Mouse (Mus musculus) left cerebral cortex, adult 9 months (tissue): ENCODE data around the gene Sp2.
A peak's percentile ranks its signal among the peaks of the same experiment; 100 is the strongest.

ENCODE experiments used
- DNase-seq, 2 experiments: peaks; one replicate each; pipeline ENCODE4 v3.0.0; 2022; ENCODE audit warnings: low spot score in 2 of 2

The Sp2 gene

DNA sequence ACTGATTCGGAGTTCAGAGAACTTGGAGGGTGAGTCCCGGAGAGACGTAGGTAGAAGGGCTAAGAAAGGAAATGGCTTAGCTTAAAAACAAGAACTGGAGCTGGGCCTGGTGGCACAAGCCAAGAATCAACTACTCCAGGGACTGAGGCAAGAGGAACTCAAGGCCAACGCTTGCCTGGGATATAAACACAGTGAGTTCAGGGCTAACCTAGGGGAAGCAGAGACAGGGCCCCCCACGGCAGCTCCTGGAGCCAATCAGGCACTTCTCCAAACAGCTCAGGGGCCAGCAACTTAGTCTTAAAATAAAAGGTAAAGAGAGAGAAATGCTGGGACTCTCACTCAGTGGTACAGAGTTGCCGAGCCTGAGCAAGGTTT, 44.3 kb downstream of the Sp2 start:
- no peak for DNase-seq

DNA sequence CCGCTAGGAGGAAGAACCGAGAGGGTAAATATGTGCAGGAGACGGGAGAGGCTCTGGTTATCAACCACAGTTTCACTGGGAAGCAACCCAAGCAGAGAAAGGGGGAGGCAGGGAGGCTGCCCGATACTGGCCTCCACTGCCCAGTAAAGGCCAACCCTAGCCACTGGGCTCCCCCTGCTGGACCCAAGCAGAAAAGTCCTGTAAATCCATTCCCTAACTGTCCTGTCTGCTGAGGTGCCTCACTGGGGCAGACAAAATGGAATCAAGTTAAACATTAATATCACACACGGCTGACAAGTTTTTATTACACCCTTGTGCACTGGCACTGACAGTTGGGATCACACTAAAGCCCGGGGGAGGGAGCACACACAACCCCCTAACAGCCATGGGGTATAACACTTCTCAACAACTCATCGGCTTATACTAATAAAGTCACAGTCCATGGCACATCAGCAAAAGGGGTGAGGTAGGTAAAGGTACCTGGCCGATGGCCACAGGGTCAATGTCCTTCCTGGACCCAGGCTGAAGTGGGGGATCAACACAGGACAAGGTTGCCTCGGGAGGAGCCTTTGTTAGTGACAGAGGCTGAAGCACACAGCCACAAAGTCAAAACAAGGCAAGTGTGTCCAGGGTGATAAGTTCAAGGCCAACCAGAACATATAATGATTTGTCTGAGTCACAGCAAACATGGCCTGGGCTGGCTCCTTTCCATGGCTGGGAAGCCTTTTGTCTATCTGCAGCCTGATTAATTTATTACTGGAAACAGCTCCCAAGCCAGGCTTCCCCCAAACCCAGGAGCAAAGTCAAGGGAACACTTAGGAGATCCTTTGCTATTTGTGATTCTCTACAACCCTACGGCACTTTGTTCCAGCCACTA, 45.0 kb downstream of the Sp2 start:
- DNase-seq, result no peak

DNA sequence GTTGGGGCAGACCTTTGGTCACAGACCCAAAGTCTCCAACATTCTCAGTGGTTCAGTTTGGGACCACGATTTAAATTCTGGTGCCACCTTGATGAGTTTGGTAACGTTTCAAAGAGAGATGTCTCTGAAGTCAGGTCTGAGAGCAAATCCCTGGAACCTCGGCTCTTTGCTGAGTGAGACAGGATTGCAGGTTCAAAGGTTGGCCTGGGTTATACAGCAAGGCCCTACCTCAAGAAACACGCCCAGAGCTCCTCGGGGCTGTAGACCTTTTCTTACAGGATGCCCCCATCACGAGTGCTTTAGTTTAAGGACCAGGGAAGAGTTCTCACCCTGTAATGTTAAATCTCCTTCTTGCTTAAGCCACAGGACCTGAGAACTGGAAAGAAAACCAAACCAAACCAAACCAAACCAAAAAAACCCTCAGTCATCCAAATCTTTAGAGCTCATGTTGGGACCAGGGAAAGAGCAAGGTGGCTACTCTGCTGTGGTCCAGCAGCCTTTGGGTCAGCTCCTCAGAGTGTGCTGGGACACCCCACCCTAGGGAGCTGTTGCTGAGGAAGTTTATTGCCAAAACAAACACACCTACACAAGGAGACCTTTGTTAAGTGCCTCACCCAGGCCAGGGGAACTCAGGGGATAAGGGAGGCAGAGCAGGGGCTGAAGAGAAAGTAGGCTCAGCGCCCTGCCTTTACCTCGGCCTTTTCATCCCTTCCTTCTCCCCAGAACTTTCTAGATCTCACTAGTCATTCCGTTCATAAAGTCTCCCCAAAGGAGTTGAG, 46.7 kb downstream of the Sp2 start:
- DNase-seq, result no peak

DNA sequence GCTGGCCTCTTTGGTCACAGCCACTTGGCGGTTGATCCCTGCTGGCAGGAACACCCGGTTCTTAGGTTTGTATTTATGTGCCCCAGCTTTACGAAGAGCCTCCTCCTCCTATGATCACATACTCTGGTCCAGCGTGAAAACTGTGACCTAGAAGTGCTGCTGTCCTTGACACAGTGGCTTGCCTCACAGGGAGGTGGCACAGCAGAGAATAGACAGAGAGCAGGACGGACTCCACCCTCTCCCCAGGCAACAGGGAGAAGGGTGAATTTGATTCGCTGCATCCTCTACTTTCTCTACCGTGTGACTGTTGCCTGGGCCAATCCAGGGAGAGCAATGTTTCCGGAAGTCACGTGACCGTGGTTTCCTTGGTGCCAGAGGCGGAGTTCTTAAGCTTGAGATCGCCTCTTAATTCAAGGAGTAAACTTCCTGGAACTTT, 47.8 kb downstream of the Sp2 start:
- peak in 1 of 2 experiments; percentile 64 for DNase-seq

DNA sequence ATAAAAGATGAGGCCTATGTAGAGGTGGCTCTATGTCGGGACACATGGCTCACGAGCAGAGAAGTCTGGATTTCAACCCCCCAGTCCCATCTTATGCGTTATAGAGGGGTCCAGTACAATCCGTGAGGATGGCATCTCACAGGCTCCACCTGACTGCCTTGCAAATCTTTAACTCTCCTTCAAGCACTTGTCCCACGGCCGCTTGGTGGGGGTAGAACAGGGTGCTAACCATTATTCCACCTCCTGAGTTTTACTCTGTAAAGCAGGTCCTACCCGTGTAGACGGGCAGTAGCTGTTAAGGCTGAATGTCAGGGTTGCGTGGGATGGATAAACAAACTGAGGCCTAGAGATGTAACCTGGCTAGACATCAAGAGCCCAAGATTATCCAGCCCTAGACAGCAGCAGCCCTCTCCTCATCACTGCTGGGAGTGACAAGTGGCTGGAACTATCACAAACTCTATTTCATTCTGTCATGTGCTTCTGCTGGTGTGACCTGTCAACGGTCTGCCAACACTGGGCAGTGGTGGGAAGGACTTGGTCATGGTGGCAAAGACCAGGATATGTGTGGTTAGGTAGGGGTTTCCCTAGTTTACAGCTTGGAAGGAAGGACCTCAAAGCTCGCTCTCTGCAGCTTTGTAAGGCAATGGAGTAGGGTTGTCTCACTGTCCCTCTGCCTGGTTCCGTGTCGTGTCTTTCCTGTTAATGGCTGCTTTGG, 49.0 kb downstream of the Sp2 start:
- DNase-seq, result no peak

GRCm38 (mm10) chr11:96931327-96932062, 51.3 kb downstream of the Sp2 start:
- DNase-seq, result no peak

DNA sequence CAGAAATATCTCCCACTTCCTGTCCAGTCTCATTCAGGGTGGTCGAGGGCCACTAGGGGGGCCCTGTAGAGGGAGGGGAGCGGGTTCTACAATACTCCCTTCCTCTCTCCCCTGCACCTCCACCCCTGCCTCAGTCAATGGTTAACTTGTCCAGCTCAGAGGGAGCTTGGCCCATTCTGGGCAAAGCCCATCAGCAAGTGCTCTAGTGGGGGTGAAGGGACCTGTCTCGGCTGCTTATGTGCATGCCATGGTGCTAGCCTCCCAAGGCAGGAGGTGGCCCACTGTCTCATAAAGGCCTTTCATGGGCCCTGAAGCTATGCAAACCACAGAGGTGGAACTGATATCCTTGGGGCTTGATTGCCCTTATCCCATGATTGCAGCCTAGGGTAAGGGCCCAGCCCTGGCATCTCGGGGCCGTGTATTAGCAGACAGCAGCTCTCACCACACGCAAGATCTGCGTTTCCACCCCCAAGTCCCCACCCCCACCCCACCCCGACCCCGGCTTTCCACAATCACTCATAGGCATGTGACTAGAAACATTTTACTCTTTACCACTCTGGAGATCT, 52.9 kb downstream of the Sp2 start:
- no peak for DNase-seq

- DNase-seq, result no peak
Measured at GRCm38 (mm10) chr11:96929096-96929765, 53.5 kb downstream of the Sp2 start.

- no peak for DNase-seq
Measured at GRCm38 (mm10) chr11:96928691-96929090, 54.1 kb downstream of the Sp2 start.

- DNase-seq, result no peak
Measured at GRCm38 (mm10) chr11:96928088-96928487, 54.7 kb downstream of the Sp2 start, which contains the start of gene Prr15l. TSS of gene Prr15l (plus strand) at chr11:96928104.

DNA sequence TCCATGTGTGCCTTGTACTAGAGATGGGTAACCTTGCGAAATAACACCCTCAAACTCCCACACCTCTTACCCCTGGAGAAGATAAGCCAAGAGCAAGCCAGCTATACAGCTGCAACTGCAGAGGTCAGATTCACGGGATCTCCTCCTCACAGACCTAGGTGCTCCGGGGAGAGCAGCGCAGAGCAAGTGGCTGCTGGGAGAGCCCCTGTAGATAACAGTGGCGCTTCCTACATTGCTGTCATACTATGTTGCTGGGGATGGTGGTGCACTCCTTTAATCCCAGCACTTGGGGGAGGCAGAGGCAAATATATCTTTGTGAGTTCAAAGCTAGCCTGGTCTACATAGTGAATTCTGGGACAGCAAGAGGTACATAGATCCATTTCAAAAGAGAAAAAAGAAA, 56.2 kb downstream of the Sp2 start:
- no peak for DNase-seq

DNA sequence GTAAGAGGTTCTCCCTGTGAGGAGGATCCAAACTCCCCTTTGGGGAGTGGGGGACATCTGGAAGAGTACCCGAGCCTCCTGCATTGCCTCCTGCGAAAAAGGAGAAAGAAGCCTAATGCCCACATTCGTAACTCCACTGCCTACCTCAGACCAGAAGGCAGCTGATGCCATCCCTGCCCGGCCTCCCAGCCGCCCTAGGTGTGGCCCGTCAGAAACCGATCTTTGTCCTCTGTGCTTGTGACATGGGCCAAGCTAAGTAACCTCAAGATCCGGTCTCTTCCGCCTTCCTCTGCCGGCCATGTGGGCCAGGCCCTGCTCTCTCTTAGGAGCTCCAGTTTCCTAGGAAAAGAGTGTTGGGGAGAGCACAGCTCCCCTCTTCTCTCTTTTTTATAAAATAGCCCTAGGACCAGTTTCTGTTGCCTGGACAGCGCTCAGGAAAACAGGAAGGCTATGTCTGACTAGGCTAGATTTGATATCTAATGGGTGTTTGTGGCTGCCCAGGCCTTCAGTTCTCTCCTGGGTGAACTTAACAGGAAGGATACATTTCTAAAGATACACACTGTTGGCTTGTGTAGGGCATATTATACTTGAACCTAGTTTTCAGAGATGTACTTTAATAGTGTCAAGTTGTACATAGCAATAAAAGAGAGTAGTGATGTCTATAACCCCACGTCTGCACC, 57.1 kb downstream of the Sp2 start:
- no peak for DNase-seq

GRCm38 (mm10) chr11:96924861-96925260, 57.9 kb downstream of the Sp2 start:
- DNase-seq, result no peak

DNA sequence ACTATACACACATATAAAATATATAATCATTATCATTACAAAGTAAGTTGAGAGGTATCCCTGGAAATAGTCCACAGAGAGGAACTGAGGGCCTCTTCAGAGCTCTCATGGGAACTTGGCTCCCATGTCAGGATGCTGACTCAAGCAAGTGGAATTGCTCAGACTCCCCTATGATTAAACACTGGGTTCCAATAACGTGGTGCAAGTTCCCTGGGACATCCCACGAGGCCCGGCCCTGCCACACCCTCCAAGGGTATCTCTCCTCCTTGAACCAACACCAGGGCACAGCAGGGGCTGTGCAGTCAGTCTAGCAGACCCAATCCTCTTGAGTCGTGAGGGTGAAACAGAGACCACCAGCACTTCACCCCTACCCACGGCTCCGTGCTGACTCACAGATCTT, 63.8 kb downstream of the Sp2 start:
- no peak for DNase-seq

DNA sequence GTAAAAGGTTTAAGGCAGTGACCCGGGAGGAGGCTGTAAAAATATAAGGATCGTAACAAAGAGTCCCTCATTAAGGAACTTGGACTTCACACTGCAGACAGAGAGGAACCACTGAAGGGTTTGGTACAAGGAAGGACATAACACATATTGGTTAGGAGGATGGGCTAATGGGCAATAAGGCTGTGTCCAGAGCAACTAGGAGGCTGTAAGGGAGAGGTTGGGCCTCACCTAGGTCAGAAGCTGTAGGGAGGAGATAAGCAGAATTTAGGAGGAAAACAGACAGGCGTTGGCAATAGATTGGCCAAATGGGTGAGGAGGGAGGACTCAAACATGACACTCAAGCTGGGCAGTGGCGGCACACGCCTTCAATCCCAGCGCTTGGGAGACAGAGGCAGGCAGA, 65.3 kb downstream of the Sp2 start:
- DNase-seq, result no peak

DNA sequence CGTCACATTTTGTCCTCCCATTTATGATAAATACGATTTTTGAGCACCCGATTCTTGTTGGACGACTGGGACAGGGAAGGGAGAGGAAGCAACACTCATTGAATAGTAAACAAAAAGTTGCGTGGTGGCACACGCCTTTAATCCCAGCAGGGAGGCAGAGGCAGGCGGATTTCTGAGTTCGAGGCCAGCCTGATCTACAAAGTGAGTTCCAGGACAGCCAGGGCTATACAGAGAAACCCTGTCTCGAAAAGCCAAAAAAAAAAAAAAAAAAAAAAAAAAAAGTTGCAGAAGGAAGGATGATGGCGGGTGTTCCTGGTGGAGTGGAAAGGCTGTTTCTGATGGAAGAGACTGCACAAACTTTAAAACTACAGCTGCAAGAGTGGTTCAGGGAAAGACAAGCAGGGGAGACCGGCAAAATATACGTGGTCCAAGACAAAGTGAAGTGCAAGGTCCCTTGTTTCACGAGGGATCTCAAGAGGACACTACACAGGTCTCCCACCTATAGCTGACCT, 65.8 kb downstream of the Sp2 start:
- DNase-seq, result no peak

- DNase-seq, result peak; percentile 96 to 99
Measured at GRCm38 (mm10) chr11:96916044-96916884, 66.5 kb downstream of the Sp2 start, which contains the start of gene Cdk5rap3. TSS of gene Cdk5rap3 (minus strand) at chr11:96916496.

- DNase-seq, result no peak
Measured at GRCm38 (mm10) chr11:96912682-96913081, 70.1 kb downstream of the Sp2 start.

DNA sequence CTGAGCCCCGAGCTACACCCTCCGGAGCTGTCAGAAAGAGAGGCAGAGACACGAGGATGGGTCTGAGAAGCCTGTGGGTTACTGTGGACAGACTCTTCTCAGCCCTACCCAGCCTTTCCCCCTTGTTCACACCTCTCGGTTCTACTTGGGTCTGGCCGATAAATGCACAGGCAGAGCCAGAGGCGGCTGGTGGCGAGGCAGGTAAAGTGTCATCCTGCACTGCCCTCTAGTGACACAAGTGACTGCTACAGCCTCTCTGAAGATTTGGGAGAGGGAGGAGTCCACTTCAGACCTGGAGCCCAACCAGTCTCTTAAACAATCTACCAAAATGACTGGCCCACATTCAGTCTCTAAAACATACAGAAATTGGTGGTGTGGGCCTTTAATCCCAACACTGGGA, 72.8 kb downstream of the Sp2 start:
- peak in 1 of 2 experiments; percentile 89 for DNase-seq
